Mouse (Mus musculus) forelimb bud, embryonic 11.5 days (tissue): ENCODE measurements at regions not wholly inside any gene's neighbourhood (a gene's known extent, or its start where the extent isn't known, plus 50 kb on each side); places are given as distances from the start of the nearest gene placed in this dataset.
"Not testable (repeated sequence)": the region's sequence is repeated elsewhere in the genome, so short reads cannot be mapped to it uniquely, and the experiment has no call there.

Experiments
- DNase-seq: peaks from one replicate; pipeline ENCODE4 v3.0.0-alpha.2; 2012; ENCODE audit warnings: low read depth, low spot score

GRCm38 (mm10) chr17:15247546-15248416 lies 128.9 kb downstream of the Dll1 start:
- DNase-seq, result peak; percentile 51

- no peak for DNase-seq
Observed at GRCm38 (mm10) chr17:15242976-15243635, 133.6 kb downstream of the Dll1 start.

GRCm38 (mm10) chr17:15242356-15242755 lies 134.3 kb downstream of the Dll1 start:
- no peak for DNase-seq

GRCm38 (mm10) chr17:15241491-15241890 lies 135.2 kb downstream of the Dll1 start:
- DNase-seq, result no peak

- DNase-seq, result not testable (repeated sequence)
Observed at GRCm38 (mm10) chr17:15240641-15241040, 136.0 kb downstream of the Dll1 start.

- DNase-seq, result no peak
Observed at GRCm38 (mm10) chr17:15240011-15240410, 136.7 kb downstream of the Dll1 start.

GRCm38 (mm10) chr17:15235041-15235440 lies 141.6 kb downstream of the Dll1 start:
- DNase-seq, result no peak

GRCm38 (mm10) chr17:15231175-15231574 lies 145.5 kb downstream of the Dll1 start:
- no peak for DNase-seq

GRCm38 (mm10) chr17:15229159-15229558 lies 147.5 kb downstream of the Dll1 start:
- DNase-seq, result no peak

GRCm38 (mm10) chr17:15228077-15228476 lies 148.6 kb downstream of the Dll1 start:
- no peak for DNase-seq

- DNase-seq, result no peak
Observed at GRCm38 (mm10) chr17:15223826-15224225, 152.8 kb downstream of the Dll1 start.

- DNase-seq, result no peak
Observed at GRCm38 (mm10) chr17:15222923-15223322, 153.7 kb downstream of the Dll1 start.

- DNase-seq, result no peak
Observed at GRCm38 (mm10) chr17:15214157-15214685, 162.5 kb downstream of the Dll1 start.

GRCm38 (mm10) chr17:15208808-15209173 lies 167.5 kb upstream of the Gm3448 start:
- no peak for DNase-seq

- DNase-seq, result peak; percentile 67
Observed at GRCm38 (mm10) chr17:15208030-15208807, 166.9 kb upstream of the Gm3448 start.

- DNase-seq, result no peak
Observed at GRCm38 (mm10) chr17:15207182-15208029, 166.1 kb upstream of the Gm3448 start.

- no peak for DNase-seq
Observed at GRCm38 (mm10) chr17:15205799-15206198, 164.5 kb upstream of the Gm3448 start.

GRCm38 (mm10) chr17:15204524-15204923 lies 163.2 kb upstream of the Gm3448 start:
- no peak for DNase-seq

- DNase-seq, result no peak
Observed at GRCm38 (mm10) chr17:15199235-15199634, 157.9 kb upstream of the Gm3448 start.

- DNase-seq, result no peak
Observed at GRCm38 (mm10) chr17:15197361-15197760, 156.0 kb upstream of the Gm3448 start.

- no peak for DNase-seq
Observed at GRCm38 (mm10) chr17:15195819-15196218, 154.5 kb upstream of the Gm3448 start.
